Mouse (Mus musculus) bone marrow, adult 2 months (tissue): ENCODE data around the gene Ogdh. TPM values are rescaled to one million over a fixed set of nuclear protein-coding genes. Genes with fewer than 3 reads are reported as not detected.

ENCODE experiments used
- H3K27ac ChIP-seq: fragments of 200-500 bp; 2 replicates; pipeline ENCODE4 v1.5.1; 2012; ENCODE audit warnings: low read depth, mild to moderate bottlenecking, control low read depth, inconsistent platforms, low read length; ENCODE audit not compliant: control insufficient read depth, poor library complexity, insufficient read depth
- H3K4me1 ChIP-seq: fragments of 200-500 bp; 2 replicates; pipeline ENCODE4 v1.6.1; 2011; ENCODE audit warnings: low read length; ENCODE audit not compliant: control insufficient read depth, insufficient read depth
- H3K4me3 ChIP-seq: fragments of 200-500 bp; replicated peaks from 2 replicates; pipeline ENCODE3; 2011; ENCODE audit warnings: mild to moderate bottlenecking, low read depth, low read length, control low read depth; ENCODE audit not compliant: control insufficient read depth
- CTCF ChIP-seq: fragments of 200-500 bp; IDR thresholded peaks from 2 replicates; pipeline ENCODE4 v1.5.1; 2011; ENCODE audit warnings: low read length, control low read depth; ENCODE audit not compliant: control insufficient read depth, insufficient read depth
- POLR2A ChIP-seq: fragments of 200-500 bp; IDR thresholded peaks from 2 replicates; pipeline ENCODE4 v1.6.1; 2011; ENCODE audit warnings: low read depth, mild to moderate bottlenecking, control low read depth, low read length, borderline replicate concordance; ENCODE audit not compliant: control insufficient read depth
- WGBS: fragments of 180-500 bp; shearing (Covaris S2); methylation state at CpG from one replicate; pipeline ENCODE4 v1.1.7; 2018; 5-methylcytosine and 5-hydroxymethylcytosine counted together
- polyA plus RNA-seq: library from polyadenylated mRNA; stranded (reverse); fragments of >200 nt; gene quantifications from 2 replicates; pipeline ENCODE4 v1.2.4, GENCODE M21; 2011; ENCODE audit warnings: low replicate concordance; ENCODE audit not compliant: missing spikeins, insufficient read depth, insufficient read length

Ogdh gene
- polyA plus RNA-seq, 1 experiment = 54.8 TPM

DNA sequence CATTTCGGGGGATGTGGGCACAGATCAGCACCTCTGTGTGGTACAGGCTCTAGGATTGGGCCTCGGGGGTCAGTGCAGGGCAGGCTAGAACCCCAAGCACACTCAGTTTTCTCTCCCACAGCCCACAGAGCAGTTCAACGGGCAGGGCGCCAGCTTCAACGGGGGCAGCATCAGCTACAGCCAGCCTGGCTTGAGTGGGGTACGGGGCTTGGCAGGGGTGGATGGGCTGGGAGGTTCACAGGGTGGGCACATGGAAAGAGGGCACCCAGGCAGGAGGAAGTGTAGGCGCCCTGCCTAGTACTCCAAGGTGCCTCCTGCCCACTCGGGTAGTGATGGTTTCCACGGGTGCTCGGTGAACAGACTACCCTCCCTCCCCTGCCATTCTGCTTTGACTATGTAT is 106.7 kb downstream of the Ogdh start:
- TF ChIP-seq CTCF (no peak), POLR2A (no peak)
- Histone ChIP-seq H3K4me1 (no peaks in the 10 kb centered on the region), H3K27ac (no peak overlapping the region), H3K4me3 (no peak overlapping the region)
- 85% methylated on average over 10 of the region's 10 CpGs for WGBS

DNA sequence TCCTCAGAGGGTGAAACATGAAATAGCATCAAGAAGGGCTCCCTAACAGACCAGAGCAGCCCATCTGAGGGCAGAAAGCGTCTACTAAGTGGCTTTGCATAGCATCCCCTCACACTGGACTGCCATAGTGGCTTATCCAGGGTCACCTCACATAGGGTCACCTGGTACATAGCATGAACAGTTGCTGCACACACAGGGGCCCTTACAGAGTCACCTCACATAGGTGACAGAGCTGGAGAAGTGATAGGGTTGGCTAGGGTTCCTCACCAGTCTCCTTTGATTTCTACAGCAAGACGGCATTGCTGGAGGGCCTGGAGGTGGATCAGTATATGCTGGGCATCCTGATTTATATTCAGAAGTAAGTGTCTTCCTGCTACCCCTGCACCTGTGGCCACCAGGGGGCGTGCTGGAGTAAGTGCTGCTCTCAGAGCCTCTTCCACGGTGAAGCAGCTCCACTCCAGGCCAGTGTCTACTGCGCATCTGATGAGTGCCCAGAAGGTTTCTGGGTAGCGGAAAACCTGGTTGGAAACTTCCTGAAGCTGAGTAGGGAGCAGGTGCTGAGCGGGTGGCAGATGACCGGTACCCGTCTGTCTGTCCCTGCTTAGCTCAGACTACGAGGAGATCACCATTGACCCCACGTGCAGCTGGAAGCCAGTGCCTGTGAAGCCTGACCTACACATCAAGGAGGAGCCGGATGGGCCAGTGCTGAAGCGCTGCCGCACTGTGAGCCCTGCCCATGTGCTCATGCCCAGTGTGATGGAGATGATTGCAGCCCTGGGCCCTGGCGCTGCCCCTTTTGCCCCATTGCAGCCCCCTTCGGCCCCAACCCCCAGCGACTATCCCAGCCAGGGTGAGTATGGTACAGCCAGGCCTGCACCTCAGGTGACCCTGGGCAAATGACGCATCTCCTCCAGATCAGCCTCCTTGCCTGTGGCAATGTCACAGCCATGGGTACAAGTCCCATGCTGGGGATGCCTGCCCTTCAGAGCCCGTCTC is 111.4 kb downstream of the Ogdh start:
- H3K4me3 ChIP-seq = no peak overlapping the region
- TF ChIP-seq CTCF (peak; percentile 91), POLR2A (no peak)
- H3K4me1 ChIP-seq = no peaks in the 10 kb centered on the region; the same call in 1 of the 2 replicates
- no peak overlapping the region for H3K27ac ChIP-seq
- WGBS = 84% methylated on average over 19 of the region's 19 CpGs

DNA sequence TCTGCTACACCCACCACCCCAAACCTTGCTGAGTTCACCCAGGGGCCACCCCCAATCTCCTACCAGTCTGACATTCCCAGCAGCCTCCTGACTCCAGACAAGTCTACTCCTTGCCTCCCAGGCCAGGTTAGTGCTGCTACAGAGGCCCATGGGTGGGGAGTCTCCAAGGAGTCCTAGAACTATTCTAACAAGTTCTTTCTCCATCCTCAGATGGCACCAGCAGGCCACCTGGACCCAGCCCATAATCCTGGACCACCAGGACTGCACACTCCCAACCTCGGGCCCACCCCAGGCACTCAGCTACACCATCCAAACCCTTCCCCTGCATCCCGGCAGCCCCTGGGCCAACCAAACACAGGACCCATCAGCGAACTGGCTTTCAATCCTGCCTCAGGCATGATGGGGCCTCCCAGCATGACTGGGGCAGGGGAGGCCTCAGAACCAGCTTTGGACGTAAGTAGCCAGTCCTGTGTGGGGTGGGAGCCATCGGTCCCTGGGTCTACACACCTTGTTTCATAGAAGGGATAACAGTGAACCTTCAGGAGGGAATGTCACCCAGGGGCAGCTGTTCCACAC is 112.5 kb downstream of the Ogdh start:
- Histone ChIP-seq H3K4me1 (no peaks in the 10 kb centered on the region; the same call in 1 of the 2 replicates), H3K4me3 (no peak overlapping the region), H3K27ac (no peak overlapping the region)
- 91% methylated on average over 5 of the region's 5 CpGs for WGBS
- TF ChIP-seq CTCF (no peak), POLR2A (no peak)

DNA sequence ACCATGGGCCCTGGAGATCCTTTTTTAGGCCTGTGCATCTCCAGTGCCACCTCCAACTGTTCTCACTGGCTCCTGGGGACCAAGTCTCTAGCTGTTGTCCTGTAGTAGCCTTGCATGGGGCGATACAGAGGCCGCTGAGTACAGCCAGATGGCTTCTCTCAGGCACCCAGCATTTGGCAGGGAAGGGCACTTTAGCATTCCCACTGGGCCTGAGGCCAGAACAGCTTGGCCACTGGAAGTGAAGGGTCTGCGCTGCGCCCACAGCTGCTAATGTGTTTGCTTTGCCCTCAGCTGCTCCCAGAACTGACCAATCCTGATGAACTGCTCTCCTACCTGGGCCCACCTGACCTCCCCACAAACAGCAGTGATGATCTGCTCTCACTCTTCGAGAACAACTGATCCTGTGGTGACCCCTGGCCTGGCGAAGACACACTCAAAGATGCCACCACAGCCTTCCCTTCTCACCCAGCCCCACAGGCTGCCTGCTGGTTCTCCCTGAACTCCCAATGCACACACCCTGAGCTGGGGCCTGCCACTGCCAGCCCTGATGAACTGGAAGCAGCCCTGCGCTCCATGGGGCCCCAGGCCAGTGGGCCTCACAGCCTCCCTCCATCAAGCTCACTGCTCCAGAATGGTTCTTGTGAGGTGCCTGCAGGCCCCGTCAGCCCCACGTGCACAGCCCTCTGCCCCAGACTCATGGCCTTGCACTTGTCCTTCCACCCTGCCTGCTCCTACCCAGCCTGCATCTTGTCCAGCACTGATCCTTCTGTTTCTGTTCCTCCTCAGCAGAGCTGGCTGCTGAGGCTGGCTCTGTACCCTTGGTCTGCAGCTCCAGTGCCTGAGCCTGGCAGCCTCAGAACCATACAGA is 113.5 kb downstream of the Ogdh start:
- Histone ChIP-seq H3K27ac (peak overlapping the region; percentile 22), H3K4me1 (no peaks in the 10 kb centered on the region; the same call in 1 of the 2 replicates), H3K4me3 (no peak overlapping the region)
- WGBS = 87% methylated on average over 9 of the region's 9 CpGs
- no peak for TF ChIP-seq POLR2A
- no peak for TF ChIP-seq CTCF

DNA sequence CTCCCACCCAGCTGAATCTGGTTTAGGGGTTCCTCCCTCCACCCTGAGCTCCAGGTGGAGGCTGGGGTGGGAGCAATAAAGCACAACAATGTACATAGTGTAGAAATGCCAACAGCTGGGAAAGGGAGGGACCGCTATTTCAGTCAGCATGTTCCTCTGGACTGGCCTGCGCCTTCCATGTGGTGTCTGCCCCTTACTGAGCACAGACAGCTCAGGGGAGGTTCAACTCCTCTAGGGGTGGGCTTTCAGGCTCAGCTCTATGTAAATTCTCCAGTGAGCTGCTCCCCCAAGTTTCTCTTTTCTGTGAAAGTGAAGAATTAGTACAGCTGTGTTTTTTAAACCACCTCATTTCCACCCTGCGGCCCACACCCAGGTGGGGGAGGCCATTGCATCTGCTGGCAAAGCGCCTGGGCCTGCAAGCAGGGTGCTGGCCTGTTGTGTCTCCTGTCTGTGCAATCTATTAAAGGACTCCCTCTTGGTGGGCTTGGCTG is 114.2 kb downstream of the Ogdh start:
- no peak for TF ChIP-seq CTCF
- no peak for TF ChIP-seq POLR2A
- H3K4me1 ChIP-seq = peaks cover 1% of the 10 kb centered on the region
- no peak overlapping the region for H3K4me3 ChIP-seq
- H3K27ac ChIP-seq = peak overlapping the region; percentile 22
- 60% methylated on average over 4 of the region's 4 CpGs for WGBS

Other genes starting within 250 kb of the Ogdh start
- gene Camk2b, start 225.3 kb upstream of the Ogdh start, polyA plus RNA-seq = 1.4 and 5.1 TPM in 2 replicates
- not detected in 2 replicates for gene A730071L15Rik, start 91.6 kb upstream of the Ogdh start, polyA plus RNA-seq
- gene Nudcd3, start 91.2 kb upstream of the Ogdh start, polyA plus RNA-seq = 13.2 and 25.4 TPM in 2 replicates
- not detected in 2 replicates for gene Npc1l1, start 61.5 kb upstream of the Ogdh start, polyA plus RNA-seq
- 27.3 and 29.4 TPM in 2 replicates for gene Ddx56, start 23.9 kb upstream of the Ogdh start, polyA plus RNA-seq
- gene Tmed4, start 16.8 kb upstream of the Ogdh start, polyA plus RNA-seq = 5.3 and 19.2 TPM in 2 replicates
- gene Zmiz2, start 97.4 kb downstream of the Ogdh start, polyA plus RNA-seq = 24.8 and 42.3 TPM in 2 replicates
- 659 and 720 TPM in 2 replicates for gene Ppia, start 123.8 kb downstream of the Ogdh start, polyA plus RNA-seq
- 139 and 217 TPM in 2 replicates for gene H2afv, start 152.8 kb downstream of the Ogdh start, polyA plus RNA-seq
- 14.7 and 18.0 TPM in 2 replicates for gene Purb, start 184.3 kb downstream of the Ogdh start, polyA plus RNA-seq
- 37.2 and 95.8 TPM in 2 replicates for gene Myo1g, start 229.3 kb downstream of the Ogdh start, polyA plus RNA-seq